23 mouse cellular contexts compared by ENCODE assay signal in the genomic region with DNA sequence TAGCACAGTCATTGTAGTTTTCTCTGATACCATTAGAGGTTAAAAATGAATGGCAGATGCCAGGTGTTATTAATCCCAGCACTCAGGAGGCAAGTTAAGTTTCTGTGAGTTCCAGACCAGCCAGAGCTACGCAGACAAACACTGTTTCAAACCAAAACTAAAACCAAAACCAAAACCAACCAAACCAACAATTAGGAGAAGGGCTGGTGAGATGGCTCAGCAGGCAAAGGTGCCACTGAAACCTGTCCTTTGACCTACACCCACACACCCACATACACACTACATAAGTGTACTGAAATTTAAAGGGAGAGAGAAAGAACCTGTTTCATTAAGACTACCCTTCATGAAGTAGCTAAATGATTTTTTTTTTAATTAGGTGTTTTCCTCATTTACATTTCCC. TPM values are rescaled to one million over a fixed set of nuclear protein-coding genes. Genes with fewer than 3 reads are reported as not detected.
DNase-seq lines count a peak whose midpoint lies in the region; ATAC-seq and TF ChIP-seq lines count a peak whose summit lies in the region.
"Had no signal": no experiment of that assay in that cellular context is flagged by ENCODE, and none has a peak within 500 bp of the region (broad histone marks: within the 10 kb centered on the region; RNA-seq: fewer than 3 reads in every experiment).

No protein-coding gene starts in this region.

- peaks cover 2 to 7% of the 10 kb centered on the region in 2 experiments; a peak in 2 of 4 replicates for H3K4me1 ChIP-seq in CH12.LX (ENCODE audit: control insufficient read depth in 1 of 2, insufficient read depth in 2 of 2)
- H3K4me1 ChIP-seq: embryonic facial prominence, embryonic 10.5 days; embryonic facial prominence, embryonic 13.5 days; forebrain, embryonic 12.5 days; forebrain, embryonic 15.5 days; hindbrain, embryonic 12.5 days; hindbrain, embryonic 15.5 days had no signal

- H3K4me2 ChIP-seq in CH12.LX (ENCODE audit: insufficient read depth, low read depth, poor library complexity, severe bottlenecking): peak overlapping the region; percentile 60
- H3K4me2 ChIP-seq: embryonic facial prominence, embryonic 13.5 days; forebrain, embryonic 12.5 days; forebrain, embryonic 15.5 days; heart, embryonic 11.5 days; hindbrain, embryonic 12.5 days; hindbrain, embryonic 15.5 days had no signal

- no peaks in the 10 kb centered on the region for H3K27me3 ChIP-seq in CH12.LX (replicated peaks)
- H3K27me3 ChIP-seq: embryonic facial prominence, embryonic 13.5 days; forebrain, embryonic 12.5 days; forebrain, embryonic 15.5 days; hindbrain, embryonic 12.5 days; hindbrain, embryonic 15.5 days had no signal

- TF ChIP-seq POLR2A in CH12.LX (IDR thresholded peaks at IDR 0.05; ENCODE audit: low read depth, low read length): no peak

- H3K79me2 ChIP-seq in CH12.LX (replicated peaks; ENCODE audit: control insufficient read depth, extremely low read depth, insufficient read depth, poor library complexity, severe bottlenecking): no peaks in the 10 kb centered on the region

- peak; percentile 48; the same call in 1 of the 2 replicates for TF ChIP-seq EP300 in CH12.LX (IDR thresholded peaks at IDR 0.05; ENCODE audit: low read length)

- no peaks in the 10 kb centered on the region for H3K9me3 ChIP-seq in CH12.LX (replicated peaks; ENCODE audit: low read length)
- H3K9me3 ChIP-seq: embryonic facial prominence, embryonic 10.5 days; embryonic facial prominence, embryonic 13.5 days; forebrain, embryonic 12.5 days; forebrain, embryonic 15.5 days; hindbrain, embryonic 12.5 days; hindbrain, embryonic 15.5 days had no signal

- TF ChIP-seq RAD21 in CH12.LX (IDR thresholded peaks at IDR 0.05; ENCODE audit: low read depth, low read length): no peak

- dilution Hi-C loops in CH12.LX (cut with MboI; ENCODE audit: extremely low pct_ligation_motif_present, extremely low pct_unique_long_range_greater_than_20kb, low sequenced_read_pairs): no loop called here

- in situ Hi-C loops in CH12.LX (cut with MboI; ENCODE audit: low pct_ligation_motif_present, low pct_unique_long_range_greater_than_20kb, low sequenced_read_pairs): no loop called here

- ATAC-seq in inflammation-experienced regulatory T-cells, adult 6 months: peak; percentile 81
- ATAC-seq: forebrain, embryonic 15.5 days; intestine, embryonic 16.5 days had no signal

- intact Hi-C loops in left cerebral cortex, adult 2 months (cut with DNase I): no loop called here

- peak overlapping the region; percentile 32; the same call in 1 of the 2 replicates for H3K27ac ChIP-seq in CH12.LX (ENCODE audit: insufficient read depth, low read depth)
- no peak overlapping the region for H3K27ac ChIP-seq in left cerebral cortex, adult 2 months
- H3K27ac ChIP-seq: embryonic facial prominence, embryonic 10.5 days; embryonic facial prominence, embryonic 13.5 days; forebrain, embryonic 12.5 days; forebrain, embryonic 15.5 days; heart, adult 2 months; hindbrain, embryonic 12.5 days; hindbrain, embryonic 15.5 days had no signal

- H3K9ac ChIP-seq in CH12.LX (ENCODE audit: insufficient read depth, low read depth): no peak overlapping the region; the same call in 1 of the 2 replicates
- H3K9ac ChIP-seq: embryonic facial prominence, embryonic 13.5 days; forebrain, embryonic 12.5 days; forebrain, embryonic 15.5 days; hindbrain, embryonic 12.5 days; hindbrain, embryonic 15.5 days had no signal

- DNase-seq in CD4-positive, CD25-positive, alpha-beta regulatory T cell, adult 2 months (ENCODE audit: low read depth, low spot score): peak; percentile 44
- peak; percentile 35 for DNase-seq in CH12.LX (ENCODE audit: extremely low read depth)
- DNase-seq in adrenal gland, postnatal 25 days: no peak
- no peak for DNase-seq in right cerebral cortex, postnatal 36 days (ENCODE audit: low spot score in 2 of 2)
- no peak for DNase-seq in left cerebral cortex, adult 2 months (ENCODE audit: extremely low spot score in 1 of 2, low spot score in 2 of 2)
- DNase-seq: adrenal gland, postnatal 14 days; cerebellum, adult 11-12 months; cerebellum, adult 8-10 months; cerebellum, postnatal 10 days; cerebellum, postnatal 36 days; embryo, embryonic 11 days; gastrocnemius, postnatal 25 days; heart, adult 2 months had no signal

- H3K4me3 ChIP-seq in CH12.LX (replicated peaks in 1 of 3; ENCODE audit: low read depth in 2 of 3, low read length in 2 of 3, poor library complexity in 1 of 3): no peak overlapping the region
- H3K4me3 ChIP-seq in left cerebral cortex, adult 2 months: no peak overlapping the region
- H3K4me3 ChIP-seq: embryonic facial prominence, embryonic 10.5 days; embryonic facial prominence, embryonic 13.5 days; erythroblast, embryonic 14.5 days; forebrain, embryonic 12.5 days; forebrain, embryonic 15.5 days; heart, adult 2 months; hindbrain, embryonic 12.5 days; hindbrain, embryonic 15.5 days had no signal

- peaks cover 29 to 68% of the 10 kb centered on the region in 2 experiments for H3K36me3 ChIP-seq in CH12.LX (replicated peaks in 1 of 2; ENCODE audit: control insufficient read depth in 1 of 2, insufficient read depth in 1 of 2, low read length in 1 of 2)

- TF ChIP-seq CTCF in CH12.LX (conservative IDR thresholded peaks at IDR 0.05 in 1 of 2, IDR thresholded peaks at IDR 0.05 in 1 of 2; ENCODE audit: low read depth in 2 of 2, low read length in 2 of 2): no peak
- no peak for TF ChIP-seq CTCF in left cerebral cortex, adult 2 months (IDR thresholded peaks at IDR 0.05)

TF ChIP-seq in CH12.LX, 34 proteins besides CTCF, POLR2A, EP300 and RAD21:
- TF ChIP-seq JUND (conservative IDR thresholded peaks at IDR 0.05; ENCODE audit: low read depth, low read length): no peak
- no peak for TF ChIP-seq GABPA (IDR thresholded peaks at IDR 0.05; ENCODE audit: insufficient replicate concordance, low read depth, low read length)
- no peak for TF ChIP-seq POLR2AphosphoS2 (IDR thresholded peaks at IDR 0.05; ENCODE audit: low read depth, low read length)
- no peak for TF ChIP-seq KAT2A (IDR thresholded peaks at IDR 0.05; ENCODE audit: insufficient replicate concordance, low read length)
- TF ChIP-seq PAX5 (IDR thresholded peaks at IDR 0.05; ENCODE audit: low read length): no peak
- no peak for TF ChIP-seq CHD1 (IDR thresholded peaks at IDR 0.05; ENCODE audit: low read depth, low read length)
- TF ChIP-seq SIN3A (IDR thresholded peaks at IDR 0.05; ENCODE audit: low read length): peak; percentile 52; the same call in 1 of the 2 replicates
- TF ChIP-seq ELF1 (IDR thresholded peaks at IDR 0.05; ENCODE audit: low read depth, low read length): no peak
- peak; percentile 70; the same call in 1 of the 2 replicates for TF ChIP-seq IRF4 (IDR thresholded peaks at IDR 0.05; ENCODE audit: low read depth, low read length)
- TF ChIP-seq USF1 (IDR thresholded peaks at IDR 0.05; ENCODE audit: low read depth, low read length): no peak
- TF ChIP-seq SMC3 (IDR thresholded peaks at IDR 0.05; ENCODE audit: low read depth, low read length): no peak
- TF ChIP-seq ZKSCAN1 (IDR thresholded peaks at IDR 0.05; ENCODE audit: borderline replicate concordance, low read depth, low read length): no peak
- no peak for TF ChIP-seq ZC3H11A (IDR thresholded peaks at IDR 0.05; ENCODE audit: low read depth, low read length)
- TF ChIP-seq ETS1 (conservative IDR thresholded peaks at IDR 0.05; ENCODE audit: low read depth, low read length): peak; percentile 77
- TF ChIP-seq USF2 (conservative IDR thresholded peaks at IDR 0.05; ENCODE audit: low read depth, low read length): no peak
- TF ChIP-seq NELFE (IDR thresholded peaks at IDR 0.05; ENCODE audit: low read depth, low read length): no peak

RNA-seq across cellular contexts. Expression of a gene that starts 26.2 kb away (rescaled TPM):
- total RNA-seq in CH12.LX (2012; rRNA removed): 28.7 and 34.5 TPM in 2 replicates
- 66.3 and 69.5 TPM in 2 replicates for total RNA-seq in CH12.LX (2014; rRNA removed)
- polyA plus RNA-seq in CH12.LX (2012; ENCODE audit: insufficient read length, low read depth): 62.7 and 62.8 TPM in 2 replicates
- 10 to 100 TPM; 35.2 to 50.4 (median 37.2) TPM for polyA plus RNA-seq in inflammation-experienced regulatory T-cells, adult 6 months (2017; shearing (Covaris generic))
- total RNA-seq in adrenal gland, postnatal 25 days (2021): 144 and 148 TPM in 2 replicates
- total RNA-seq in left cerebral cortex, adult 2 months (2021): 10 to 100 TPM; 45.2 to 47.9 TPM

RNA-seq across cellular contexts. Expression of a gene that starts 27.3 kb away (rescaled TPM):
- 19.1 and 26.3 TPM in 2 replicates for total RNA-seq in CH12.LX (2012; rRNA removed)
- total RNA-seq in CH12.LX (2014; rRNA removed): 37.9 and 44.1 TPM in 2 replicates
- polyA plus RNA-seq in CH12.LX (2012; ENCODE audit: insufficient read length, low read depth): 39.3 and 39.8 TPM in 2 replicates
- 100 to 1,000 TPM in 1 of 3 experiments, 10 to 100 TPM in 2; 91.3 to 114 (median 98.0) TPM for polyA plus RNA-seq in inflammation-experienced regulatory T-cells, adult 6 months (2017; shearing (Covaris generic))
- total RNA-seq in adrenal gland, postnatal 25 days (2021): 116 and 125 TPM in 2 replicates
- total RNA-seq in left cerebral cortex, adult 2 months (2021): 10 to 100 TPM; 28.5 to 31.2 TPM

RNA-seq across cellular contexts. Expression of a gene that starts 35.9 kb away (rescaled TPM):
- total RNA-seq in CH12.LX (2012; rRNA removed): 5.3 and 6.8 TPM in 2 replicates
- total RNA-seq in CH12.LX (2014; rRNA removed): 3.5 and 3.6 TPM in 2 replicates
- polyA plus RNA-seq in CH12.LX (2012; ENCODE audit: insufficient read length, low read depth): 8.3 and 8.5 TPM in 2 replicates
- polyA plus RNA-seq in inflammation-experienced regulatory T-cells, adult 6 months (2017; shearing (Covaris generic)): 10 to 100 TPM in 1 of 3 experiments, 1 to 10 TPM in 2; 8.7 to 12.8 (median 9.7) TPM
- total RNA-seq in adrenal gland, postnatal 25 days (2021): 32.1 and 36.2 TPM in 2 replicates
- 10 to 100 TPM; 47.4 to 50.4 TPM for total RNA-seq in left cerebral cortex, adult 2 months (2021)

Comparison
In these comparisons a context has a peak if more than half of its experiments do, and no peak if none do; other contexts are left out.
1. DNase-seq: peak in CD4-positive, CD25-positive, alpha-beta regulatory T cell, adult 2 months (single experiment) and CH12.LX (single experiment); none in adrenal gland, postnatal 25 days (single experiment), right cerebral cortex, postnatal 36 days (0 of 2) and left cerebral cortex, adult 2 months (0 of 2).